Comparison of ENCODE assay signal across 9 mouse cellular contexts in the genomic region with DNA sequence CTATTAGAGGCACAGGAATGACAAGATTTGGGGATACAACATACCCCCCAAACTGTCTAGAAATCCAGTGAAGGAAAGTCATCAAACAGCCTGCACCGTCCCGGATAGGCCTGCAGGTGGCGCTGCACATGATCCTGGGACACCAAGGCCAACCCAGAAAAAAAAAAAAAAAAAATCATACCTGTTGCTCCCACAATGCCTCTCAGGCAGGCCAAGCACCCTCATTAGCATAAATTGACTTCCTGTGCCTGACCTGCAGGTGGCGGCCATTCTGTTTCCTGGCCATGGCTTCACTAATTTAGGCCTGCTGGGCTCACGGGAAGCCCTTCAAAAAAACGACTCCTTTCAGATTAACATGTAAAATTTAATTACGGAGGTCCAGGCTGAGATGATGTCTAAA.
DNase-seq lines count a peak whose midpoint lies in the region; ATAC-seq and TF ChIP-seq lines count a peak whose summit lies in the region.
"Had no signal": no experiment of that assay in that cellular context is flagged by ENCODE, and none has a peak within 500 bp of the region (broad histone marks: within the 10 kb centered on the region; RNA-seq: fewer than 3 reads in every experiment).

No protein-coding gene starts in this region.

- no peak overlapping the region for H3K4me2 ChIP-seq in midbrain, embryonic 14.5 days (ENCODE audit: low read length)
- no peak overlapping the region for H3K4me2 ChIP-seq in midbrain, embryonic 16.5 days (ENCODE audit: low read length)
- no peak overlapping the region for H3K4me2 ChIP-seq in stomach, postnatal 0 days (replicated peaks; ENCODE audit: low read depth)

- ATAC-seq in midbrain, embryonic 14.5 days (ENCODE audit: low FRiP score, low TSS enrichment), result no peak
- ATAC-seq in midbrain, embryonic 16.5 days, result no peak
- ATAC-seq in stomach, postnatal 0 days (ENCODE audit: low FRiP score, low TSS enrichment), result no peak

- intact Hi-C loops in gastrocnemius, postnatal 14 days (cut with DNase I; ENCODE audit: low total_unique reads), result no loop called here

- TF ChIP-seq EP300 in stomach, postnatal 0 days (optimal IDR thresholded peaks at IDR 0.05), result no peak

- no peaks in the 10 kb centered on the region for H3K9me3 ChIP-seq in midbrain, embryonic 14.5 days (ENCODE audit: control insufficient read depth, low read length)
- H3K9me3 ChIP-seq in midbrain, embryonic 16.5 days (replicated peaks; ENCODE audit: control insufficient read depth, low read length, poor library complexity, severe bottlenecking), result no peaks in the 10 kb centered on the region
- no peaks in the 10 kb centered on the region for H3K9me3 ChIP-seq in stomach, postnatal 0 days (ENCODE audit: control insufficient read depth, low read length)
- H3K9me3 ChIP-seq: forebrain, embryonic 10.5 days had no signal

- no peak overlapping the region for H3K27ac ChIP-seq in midbrain, embryonic 14.5 days (replicated peaks; ENCODE audit: low read depth, low read length)
- no peak overlapping the region for H3K27ac ChIP-seq in midbrain, embryonic 16.5 days (ENCODE audit: low read length)
- no peak overlapping the region for H3K27ac ChIP-seq in stomach, postnatal 0 days (replicated peaks)

- no peak overlapping the region for H3K9ac ChIP-seq in midbrain, embryonic 14.5 days (replicated peaks; ENCODE audit: low read length)
- no peak overlapping the region for H3K9ac ChIP-seq in midbrain, embryonic 16.5 days (ENCODE audit: low read depth, low read length)
- H3K9ac ChIP-seq in stomach, postnatal 0 days (ENCODE audit: low read length), result no peak overlapping the region

- WGBS in midbrain, embryonic 14.5 days, result 52% methylated on average over 7 of the region's 7 CpGs
- WGBS in midbrain, embryonic 16.5 days, result 55% methylated on average over 7 of the region's 7 CpGs
- WGBS in stomach, postnatal 0 days, result 88% methylated on average over 7 of the region's 7 CpGs

- H3K4me1 ChIP-seq in midbrain, embryonic 14.5 days (ENCODE audit: control insufficient read depth, insufficient read depth, low read length), result no peaks in the 10 kb centered on the region
- H3K4me1 ChIP-seq in midbrain, embryonic 16.5 days (ENCODE audit: control insufficient read depth, insufficient read depth, low read length), result peaks cover 2% of the 10 kb centered on the region; the same call in 1 of the 2 replicates
- H3K4me1 ChIP-seq in stomach, postnatal 0 days (replicated peaks; ENCODE audit: control insufficient read depth, insufficient read depth), result no peaks in the 10 kb centered on the region

- peak; percentile 60 for TF ChIP-seq CTCF in stomach, postnatal 0 days (IDR thresholded peaks at IDR 0.05; ENCODE audit: low read depth)

- H3K36me3 ChIP-seq in midbrain, embryonic 14.5 days (ENCODE audit: control insufficient read depth, insufficient read depth, low read length), result no peaks in the 10 kb centered on the region
- no peaks in the 10 kb centered on the region for H3K36me3 ChIP-seq in midbrain, embryonic 16.5 days (ENCODE audit: control insufficient read depth, insufficient read depth, low read length)
- H3K36me3 ChIP-seq in stomach, postnatal 0 days (ENCODE audit: control insufficient read depth, insufficient read depth, low read length), result no peaks in the 10 kb centered on the region
- H3K36me3 ChIP-seq: forebrain, embryonic 10.5 days had no signal

- H3K4me3 ChIP-seq in midbrain, embryonic 14.5 days (replicated peaks; ENCODE audit: low read depth, low read length), result no peak overlapping the region
- no peak overlapping the region for H3K4me3 ChIP-seq in midbrain, embryonic 16.5 days (ENCODE audit: low read depth, low read length)
- no peak overlapping the region for H3K4me3 ChIP-seq in stomach, postnatal 0 days (ENCODE audit: low read depth, low read length)
- H3K4me3 ChIP-seq: forebrain, embryonic 10.5 days had no signal

- peak; percentile 18 for DNase-seq in gastrocnemius, postnatal 10 days
- DNase-seq in gastrocnemius, postnatal 14 days, result no peak
- DNase-seq in midbrain, embryonic 14.5 days, result peak; percentile 70
- peak; percentile 22 to 44 for DNase-seq in cerebellum, postnatal 25 days
- DNase-seq in stomach, postnatal 0 days (ENCODE audit: low spot score), result no peak
- DNase-seq in heart, adult 8-10 months (ENCODE audit: low spot score), result no peak
- DNase-seq in T-cell, adult 2 months (ENCODE audit: low spot score), result no peak

- peaks cover 3% of the 10 kb centered on the region; the same call in 1 of the 2 replicates for H3K27me3 ChIP-seq in midbrain, embryonic 14.5 days (ENCODE audit: control insufficient read depth, insufficient read depth, low read length)
- H3K27me3 ChIP-seq in midbrain, embryonic 16.5 days (ENCODE audit: control insufficient read depth, insufficient read depth, low read depth, low read length), result no peaks in the 10 kb centered on the region; the same call in 1 of the 2 replicates
- no peaks in the 10 kb centered on the region for H3K27me3 ChIP-seq in stomach, postnatal 0 days (ENCODE audit: control insufficient read depth, insufficient read depth, low read length)

Comparison
In these comparisons a context has a peak if more than half of its experiments do, and no peak if none do; other contexts are left out.
1. DNase-seq: peak in gastrocnemius, postnatal 10 days (single experiment), midbrain, embryonic 14.5 days (single experiment) and cerebellum, postnatal 25 days (2 of 2); none in gastrocnemius, postnatal 14 days (single experiment), stomach, postnatal 0 days (single experiment), heart, adult 8-10 months (single experiment) and T-cell, adult 2 months (single experiment).